Mouse (Mus musculus) large intestine, adult 2 months (tissue): Measurements from ENCODE around the gene Znrf4. TPM values are rescaled to one million over a fixed set of nuclear protein-coding genes. Genes with fewer than 3 reads are reported as not detected.

ENCODE experiments used
- DNase-seq: peaks from one replicate; pipeline ENCODE4 v3.0.0-alpha.2; 2012; ENCODE audit warnings: low read depth, low spot score
- WGBS: fragments of 180-500 bp; shearing (Covaris S2); methylation state at CpG from one replicate; pipeline ENCODE4 v1.1.7; 2018; 5-methylcytosine and 5-hydroxymethylcytosine counted together
- polyA plus RNA-seq: library from polyadenylated mRNA; depleted of rRNA; stranded (reverse); fragments of >200 nt; gene quantifications from 2 replicates; pipeline ENCODE4 v1.2.3, GENCODE M21; 2012; rRNA removed

Gene Znrf4
- polyA plus RNA-seq, result not detected in 2 replicates

GRCm38 (mm10) chr17:56512310-56512709 lies at the start of gene Znrf4:
TSS of gene Znrf4 (minus strand) at chr17:56512431.
- no peak for DNase-seq
- 55% methylated on average over 22 of the region's 22 CpGs for WGBS

GRCm38 (mm10) chr17:56561866-56562265 lies 49.6 kb upstream of the Znrf4 start:
- DNase-seq, result no peak
- WGBS, result 92% methylated on average over 2 of the region's 2 CpGs

GRCm38 (mm10) chr17:56560131-56560530 lies 47.9 kb upstream of the Znrf4 start:
- 57% methylated on average over 1 of the region's 1 CpGs for WGBS

GRCm38 (mm10) chr17:56559386-56559785 lies 47.2 kb upstream of the Znrf4 start:
- 65% methylated on average over 3 of the region's 3 CpGs for WGBS
- no peak for DNase-seq

More at GRCm38 (mm10) chr17:56560131-56560530, 47.9 kb upstream of the Znrf4 start:
- no peak for DNase-seq

GRCm38 (mm10) chr17:56558448-56558847 lies 46.2 kb upstream of the Znrf4 start:
- WGBS, result 16% methylated on average over 3 of the region's 3 CpGs

GRCm38 (mm10) chr17:56554122-56554551 lies 41.9 kb upstream of the Znrf4 start, which contains the start of gene Gm20219:
TSS of gene Gm20219 (minus strand) at chr17:56554387.
- WGBS, result 24% methylated on average over 20 of the region's 20 CpGs
- DNase-seq, result peak; percentile 66

More at GRCm38 (mm10) chr17:56558448-56558847, 46.2 kb upstream of the Znrf4 start:
- DNase-seq, result no peak

- 68% methylated on average over 5 of the region's 5 CpGs for WGBS
- DNase-seq, result no peak
Measured at GRCm38 (mm10) chr17:56552781-56553363, 40.6 kb upstream of the Znrf4 start.

GRCm38 (mm10) chr17:56551841-56552581 lies 39.8 kb upstream of the Znrf4 start:
- DNase-seq, result no peak
- 84% methylated on average over 6 of the region's 6 CpGs for WGBS

- 41% methylated on average over 12 of the region's 12 CpGs for whole genome bisulfite sequencing
- no peak for DNase-seq
Measured at GRCm38 (mm10) chr17:56550784-56551475, 38.7 kb upstream of the Znrf4 start.

GRCm38 (mm10) chr17:56548605-56549105 lies 36.4 kb upstream of the Znrf4 start:
- DNase-seq, result no peak

GRCm38 (mm10) chr17:56547846-56548604 lies 35.8 kb upstream of the Znrf4 start:
- 82% methylated on average over 9 of the region's 9 CpGs for WGBS
- no peak for DNase-seq

More at GRCm38 (mm10) chr17:56548605-56549105, 36.4 kb upstream of the Znrf4 start:
- 76% methylated on average over 4 of the region's 4 CpGs for WGBS

- 75% methylated on average over 17 of the region's 17 CpGs for WGBS
Measured at GRCm38 (mm10) chr17:56547116-56547845, 35.0 kb upstream of the Znrf4 start.

GRCm38 (mm10) chr17:56546576-56546975 lies 34.3 kb upstream of the Znrf4 start:
- WGBS, result 87% methylated on average over 5 of the region's 5 CpGs

More at GRCm38 (mm10) chr17:56547116-56547845, 35.0 kb upstream of the Znrf4 start:
- DNase-seq, result no peak

GRCm38 (mm10) chr17:56545945-56546344 lies 33.7 kb upstream of the Znrf4 start:
- DNase-seq, result no peak
- WGBS, result 77% methylated on average over 1 of the region's 1 CpGs

More at GRCm38 (mm10) chr17:56546576-56546975, 34.3 kb upstream of the Znrf4 start:
- no peak for DNase-seq

- no peak for DNase-seq
- WGBS, result 77% methylated on average over 7 of the region's 7 CpGs
Measured at GRCm38 (mm10) chr17:56544699-56545387, 32.6 kb upstream of the Znrf4 start.

GRCm38 (mm10) chr17:56543684-56544224 lies 31.5 kb upstream of the Znrf4 start:
- no peak for DNase-seq
- WGBS, result 80% methylated on average over 3 of the region's 3 CpGs

GRCm38 (mm10) chr17:56542736-56543135 lies 30.5 kb upstream of the Znrf4 start:
- DNase-seq, result no peak

GRCm38 (mm10) chr17:56540562-56540975 lies 28.3 kb upstream of the Znrf4 start:
- no peak for DNase-seq
- WGBS, result 37% methylated on average over 6 of the region's 6 CpGs

More at GRCm38 (mm10) chr17:56542736-56543135, 30.5 kb upstream of the Znrf4 start:
- 48% methylated on average over 8 of the region's 8 CpGs for WGBS
